In the genomic region with DNA sequence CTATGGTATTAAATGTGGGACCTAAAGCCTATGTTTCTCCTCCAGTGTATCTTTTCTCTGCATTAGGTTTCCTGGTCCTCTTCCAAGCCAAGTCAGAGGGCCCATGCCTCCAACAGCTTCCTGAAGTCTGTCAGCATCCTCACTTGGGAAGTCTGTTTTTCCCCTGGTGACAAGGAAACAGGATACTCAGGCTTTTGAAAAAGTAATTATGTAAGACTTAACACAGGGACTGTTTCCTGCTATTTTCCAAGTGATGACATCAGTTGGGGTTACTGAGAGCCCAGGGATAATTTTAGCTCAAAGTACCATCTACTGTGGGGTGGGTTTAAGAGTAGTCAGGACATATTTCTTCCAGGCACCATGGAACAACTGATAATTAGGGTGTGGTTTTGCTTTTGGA, we compare ENCODE assay signal across 24 mouse cellular contexts. TPM values are rescaled to one million over a fixed set of nuclear protein-coding genes. Genes with fewer than 3 reads are reported as not detected.
DNase-seq lines count a peak whose midpoint lies in the region; ATAC-seq and TF ChIP-seq lines count a peak whose summit lies in the region.
"Had no signal": no experiment of that assay in that cellular context is flagged by ENCODE, and none has a peak within 500 bp of the region (broad histone marks: within the 10 kb centered on the region; RNA-seq: fewer than 3 reads in every experiment).

No protein-coding gene starts in this region.

- H3K9me3 ChIP-seq in heart, embryonic 10.5 days, result no peaks in the 10 kb centered on the region
- H3K9me3 ChIP-seq in lung, postnatal 0 days (ENCODE audit: low read length), result no peaks in the 10 kb centered on the region
- H3K9me3 ChIP-seq: forebrain, embryonic 12.5 days; hindbrain, embryonic 12.5 days; limb, embryonic 13.5 days; midbrain, embryonic 12.5 days; neural tube, embryonic 13.5 days had no signal

- H3K79me2 ChIP-seq in heart, adult 2 months (replicated peaks; ENCODE audit: control insufficient read depth, insufficient read depth, low read length), result peaks cover 2% of the 10 kb centered on the region; the same call in 1 of the 2 replicates

- no peak for TF ChIP-seq CTCF in heart, adult 2 months (IDR thresholded peaks at IDR 0.05)
- no peak for TF ChIP-seq CTCF in lung, postnatal 0 days (IDR thresholded peaks at IDR 0.05)

- TF ChIP-seq EP300 in heart, adult 2 months (IDR thresholded peaks at IDR 0.05; ENCODE audit: insufficient read depth, low read depth, low read length), result peak; percentile 61; the same call in 1 of the 2 replicates
- TF ChIP-seq EP300 in lung, postnatal 0 days (IDR thresholded peaks at IDR 0.05), result no peak

- no peak overlapping the region for H3K4me3 ChIP-seq in heart, adult 2 months
- no peak overlapping the region for H3K4me3 ChIP-seq in heart, embryonic 10.5 days
- no peak overlapping the region for H3K4me3 ChIP-seq in lung, postnatal 0 days (ENCODE audit: low read depth, low read length)
- H3K4me3 ChIP-seq: forebrain, embryonic 12.5 days; hindbrain, embryonic 12.5 days; left cerebral cortex, adult 2 months; limb, embryonic 13.5 days; midbrain, embryonic 12.5 days; neural tube, embryonic 13.5 days had no signal

- no peaks in the 10 kb centered on the region for H3K27me3 ChIP-seq in heart, adult 2 months (ENCODE audit: control insufficient read depth, insufficient read depth, low read length)
- no peaks in the 10 kb centered on the region for H3K27me3 ChIP-seq in heart, embryonic 10.5 days (ENCODE audit: insufficient read depth, poor library complexity, severe bottlenecking)
- H3K27me3 ChIP-seq in lung, postnatal 0 days (replicated peaks; ENCODE audit: insufficient read depth, low read length), result no peaks in the 10 kb centered on the region
- H3K27me3 ChIP-seq: hindbrain, embryonic 12.5 days; limb, embryonic 13.5 days; midbrain, embryonic 12.5 days; neural tube, embryonic 13.5 days had no signal

- peaks cover 5% of the 10 kb centered on the region for H3K4me1 ChIP-seq in heart, adult 2 months (ENCODE audit: control insufficient read depth, insufficient read depth, low read length)
- H3K4me1 ChIP-seq in heart, embryonic 10.5 days, result 0 out of 2 replicates have a peak, but pooled peaks cover 8% of the 10 kb centered on the region
- H3K4me1 ChIP-seq in lung, postnatal 0 days (ENCODE audit: insufficient read depth, low read depth, low read length), result 0 out of 2 replicates have a peak, but pooled peaks cover 5% of the 10 kb centered on the region
- H3K4me1 ChIP-seq: forebrain, embryonic 12.5 days; hindbrain, embryonic 12.5 days; midbrain, embryonic 12.5 days; neural tube, embryonic 13.5 days had no signal

- no peak overlapping the region for H3K4me2 ChIP-seq in lung, postnatal 0 days (replicated peaks; ENCODE audit: low read depth, low read length)
- H3K4me2 ChIP-seq: forebrain, embryonic 12.5 days; hindbrain, embryonic 12.5 days; limb, embryonic 13.5 days; midbrain, embryonic 12.5 days; neural tube, embryonic 13.5 days had no signal

- H3K9ac ChIP-seq in heart, adult 2 months (ENCODE audit: low read depth, low read length), result no peak overlapping the region
- no peak overlapping the region for H3K9ac ChIP-seq in lung, postnatal 0 days (replicated peaks; ENCODE audit: low read depth)
- H3K9ac ChIP-seq: forebrain, embryonic 12.5 days; hindbrain, embryonic 12.5 days; limb, embryonic 13.5 days; liver, embryonic 14.5 days; midbrain, embryonic 12.5 days; neural tube, embryonic 13.5 days had no signal

- intact Hi-C loops in heart, adult 2 months (cut with DNase I), result loop anchor here (10.0 kb wide), 3 partner anchors 1085 to 1485 kb away; partner anchors contain the start of genes Pdk4 and Pon2
- intact Hi-C loops in left cerebral cortex, postnatal 10 days (cut with DNase I), result no loop called here

- H3K27ac ChIP-seq in heart, adult 2 months, result peak overlapping the region; percentile 86
- H3K27ac ChIP-seq in heart, embryonic 10.5 days, result no peak overlapping the region
- no peak overlapping the region for H3K27ac ChIP-seq in lung, postnatal 0 days (ENCODE audit: low read length)
- H3K27ac ChIP-seq: forebrain, embryonic 12.5 days; hindbrain, embryonic 12.5 days; left cerebral cortex, adult 2 months; limb, embryonic 13.5 days; liver, embryonic 14.5 days; midbrain, embryonic 12.5 days; neural tube, embryonic 13.5 days had no signal

- ATAC-seq in lung, postnatal 0 days, result peak; percentile 37

- TF ChIP-seq POLR2A in heart, adult 2 months (IDR thresholded peaks at IDR 0.05; ENCODE audit: insufficient read depth, low read depth, low read length), result peak; percentile 56; the same call in 1 of the 2 replicates

- peak in 1 of 2 experiments; percentile 37 for DNase-seq in heart, adult 2 months
- no peak for DNase-seq in heart, embryonic 10.5 days (ENCODE audit: low spot score)
- DNase-seq in lung, postnatal 0 days (ENCODE audit: low spot score), result peak; percentile 42
- no peak for DNase-seq in lung, adult 18-20 months
- peak; percentile 19 for DNase-seq in heart, postnatal 4 days
- peak; percentile 46 for DNase-seq in skeletal muscle tissue, adult 2 months (ENCODE audit: low read depth, low spot score)
- DNase-seq in left cerebral cortex, postnatal 10 days (ENCODE audit: extremely low spot score in 1 of 2, low spot score in 2 of 2), result no peak
- DNase-seq: cerebellum, adult 9-10 months; right cerebral cortex, postnatal 14 days; thymus, postnatal 14 days had no signal

- peaks cover 18% of the 10 kb centered on the region for H3K36me3 ChIP-seq in heart, adult 2 months (ENCODE audit: control insufficient read depth, insufficient read depth, low read length)
- H3K36me3 ChIP-seq in heart, embryonic 10.5 days, result no peaks in the 10 kb centered on the region
- no peaks in the 10 kb centered on the region for H3K36me3 ChIP-seq in lung, postnatal 0 days (ENCODE audit: insufficient read depth, low read length)
- H3K36me3 ChIP-seq: forebrain, embryonic 12.5 days; hindbrain, embryonic 12.5 days; limb, embryonic 13.5 days; midbrain, embryonic 12.5 days; neural tube, embryonic 13.5 days had no signal

RNA-seq across cellular contexts. Expression of gene Gng11, which starts 5.8 kb away (rescaled TPM):
- 10 to 100 TPM; 51.2 to 77.2 TPM for total RNA-seq in heart, adult 2 months (2021)
- polyA plus RNA-seq in heart, adult 2 months (2012; rRNA removed), result 9.4 and 15.2 TPM in 2 replicates
- polyA plus RNA-seq in heart, embryonic 10.5 days (2016; fragmentation: Nextera tagmentation; extraction: Ambion mirVana), result 49.5 and 57.8 TPM in 2 replicates
- 224 and 242 TPM in 2 replicates for polyA plus RNA-seq in lung, postnatal 0 days (2015; fragmentation: Nextera tagmentation; extraction: Ambion mirVana)
- 100 to 1,000 TPM; 115 to 118 TPM for total RNA-seq in heart, postnatal 4 days (2021)
- total RNA-seq in left cerebral cortex, postnatal 10 days (2021), result 10 to 100 TPM in 1 of 2 experiments, 1 to 10 TPM in 1; 8.7 to 11.7 TPM

RNA-seq across cellular contexts. Expression of gene Gngt1, which starts 16.0 kb away (rescaled TPM):
- not detected for total RNA-seq in heart, adult 2 months (2021)
- polyA plus RNA-seq in heart, adult 2 months (2012; rRNA removed), result not detected in 2 replicates
- polyA plus RNA-seq in heart, embryonic 10.5 days (2016; fragmentation: Nextera tagmentation; extraction: Ambion mirVana), result not detected in 2 replicates
- polyA plus RNA-seq in lung, postnatal 0 days (2015; fragmentation: Nextera tagmentation; extraction: Ambion mirVana), result not detected in 2 replicates
- not detected for total RNA-seq in heart, postnatal 4 days (2021)
- not detected for total RNA-seq in left cerebral cortex, postnatal 10 days (2021)
- total RNA-seq: adrenal gland, postnatal 4 days; ES-E14; gastrocnemius, postnatal 4 days; layer of hippocampus, adult 8-10 months; left cerebral cortex, adult 2 months had no signal
- polyA plus RNA-seq: cortical plate, adult 2 months; forebrain, embryonic 12.5 days; frontal cortex, adult 2 months; hindbrain, embryonic 12.5 days; intestine, embryonic 14.5 days; limb, embryonic 13.5 days; midbrain, embryonic 12.5 days; neural tube, embryonic 13.5 days had no signal

RNA-seq across cellular contexts. Expression of gene Tfpi2, which starts 20.8 kb away (rescaled TPM):
- total RNA-seq in heart, adult 2 months (2021), result 1 to 10 TPM; 1.0 to 1.3 TPM
- polyA plus RNA-seq in heart, adult 2 months (2012; rRNA removed), result 0.90 and 1.9 TPM in 2 replicates
- 3.0 and 3.9 TPM in 2 replicates for polyA plus RNA-seq in heart, embryonic 10.5 days (2016; fragmentation: Nextera tagmentation; extraction: Ambion mirVana)
- polyA plus RNA-seq in lung, postnatal 0 days (2015; fragmentation: Nextera tagmentation; extraction: Ambion mirVana), result 6.9 and 7.0 TPM in 2 replicates
- 1 to 10 TPM; 2.1 to 2.5 TPM for total RNA-seq in heart, postnatal 4 days (2021)
- total RNA-seq in left cerebral cortex, postnatal 10 days (2021), result under 1 TPM; 0.21 to 0.22 TPM
- total RNA-seq: layer of hippocampus, adult 8-10 months; left cerebral cortex, adult 2 months had no signal

Comparison
In these comparisons a context has a peak if more than half of its experiments do, and no peak if none do; other contexts are left out.
1. DNase-seq: peak in lung, postnatal 0 days (single experiment), heart, postnatal 4 days (single experiment) and skeletal muscle tissue, adult 2 months (single experiment); none in heart, embryonic 10.5 days (single experiment), lung, adult 18-20 months (0 of 2) and left cerebral cortex, postnatal 10 days (0 of 2).
2. RNA of gene Gng11, which starts 5.8 kb away (total RNA-seq): 115 to 118 TPM in heart, postnatal 4 days and 51.2 to 77.2 TPM in heart, adult 2 months; 8.7 to 11.7 TPM in left cerebral cortex, postnatal 10 days; every median in the first group is over 4 times any median in the second.